Mouse (Mus musculus): ENCODE results near the gene Eif1. TPM values are rescaled to one million over a fixed set of nuclear protein-coding genes. Genes with fewer than 3 reads are reported as not detected.

Eif1 gene
- total RNA-seq, 2 experiments from 2014 or later, result 712 to 762 TPM

Other genes with a start within 250 kb of the Eif1 start
- not detected for gene Krt32, start 231.7 kb upstream of the Eif1 start, total RNA-seq (2021)
- not detected for gene Krt35, start 223.6 kb upstream of the Eif1 start, total RNA-seq (2021)
- gene Krt36, start 214.3 kb upstream of the Eif1 start, total RNA-seq (2021), result not detected
- not detected for gene Krt13, start 198.3 kb upstream of the Eif1 start, total RNA-seq (2021)
- gene Krt15, start 184.0 kb upstream of the Eif1 start, total RNA-seq (2021), result not detected
- not detected for gene Krt19, start 171.2 kb upstream of the Eif1 start, total RNA-seq (2021)
- gene Krt9, start 126.6 kb upstream of the Eif1 start, total RNA-seq (2021), result 1 to 10 TPM; 2.0 to 4.0 TPM
- gene Krt14, start 112.3 kb upstream of the Eif1 start, total RNA-seq (2021), result not detected
- not detected for gene Krt16, start 71.0 kb upstream of the Eif1 start, total RNA-seq (2021)
- not detected for gene Krt17, start 58.9 kb upstream of the Eif1 start, total RNA-seq (2021)
- gene Krt42, start 50.0 kb upstream of the Eif1 start, total RNA-seq (2021), result not detected
- gene Gast, start 14.5 kb downstream of the Eif1 start, total RNA-seq (2021), result not detected
- gene Hap1, start 36.2 kb downstream of the Eif1 start, total RNA-seq (2021), result 100 to 1,000 TPM in 1 of 2 experiments, 10 to 100 TPM in 1; 88.1 to 173 TPM
- gene Jup, start 77.9 kb downstream of the Eif1 start, total RNA-seq (2021), result 10 to 100 TPM; 44.1 to 49.2 TPM
- gene P3h4, start 95.0 kb downstream of the Eif1 start, total RNA-seq (2021), result 10 to 100 TPM in 1 of 2 experiments, 1 to 10 TPM in 1; 7.9 to 10.6 TPM
- gene Fkbp10, start 95.8 kb downstream of the Eif1 start, total RNA-seq (2021), result 1 to 10 TPM; 5.3 to 6.6 TPM
- 10 to 100 TPM; 46.3 to 48.5 TPM for gene Nt5c3b, start 121.9 kb downstream of the Eif1 start, total RNA-seq (2021)
- 1 to 10 TPM in 1 of 2 experiments, under 1 TPM in 1; 0.77 to 1.1 TPM for gene Klhl10, start 122.0 kb downstream of the Eif1 start, total RNA-seq (2021)
- 10 to 100 TPM; 95.1 to 97.8 TPM for gene Klhl11, start 152.9 kb downstream of the Eif1 start, total RNA-seq (2021)
- 100 to 1,000 TPM; 117 to 123 TPM for gene Acly, start 208.1 kb downstream of the Eif1 start, total RNA-seq (2021)
- gene Ttc25, start 225.7 kb downstream of the Eif1 start, total RNA-seq (2021), result under 1 TPM; 0.32 to 0.86 TPM

All from left cerebral cortex, postnatal 36 days (tissue).